Mouse (Mus musculus) spleen, adult 2 months (tissue): ENCODE results near the gene Guf1. TPM values are rescaled to one million over a fixed set of nuclear protein-coding genes. Genes with fewer than 3 reads are reported as not detected.

Experiments used
- DNase-seq, 2 experiments: peaks; one replicate each; pipeline versions ENCODE4 v3.0.0 to v3.0.0-alpha.2; 2012 to 2021; ENCODE audit warnings: low spot score in 2 of 2, low read depth in 1 of 2
- H3K27ac ChIP-seq: fragments of 200-500 bp; 2 replicates; pipeline ENCODE4 v1.5.1; 2012; ENCODE audit warnings: low read length, inconsistent platforms; ENCODE audit not compliant: insufficient read depth
- H3K27me3 ChIP-seq: fragments of 200-500 bp; 2 replicates; pipeline ENCODE4 v1.6.1; 2012; ENCODE audit warnings: mild to moderate bottlenecking, moderate library complexity, low read length, inconsistent platforms; ENCODE audit not compliant: control insufficient read depth, insufficient read depth
- H3K36me3 ChIP-seq: fragments of 200-500 bp; 2 replicates; pipeline ENCODE4 v1.6.1; 2012; ENCODE audit warnings: mild to moderate bottlenecking, low read length, inconsistent platforms; ENCODE audit not compliant: control insufficient read depth, insufficient read depth
- H3K4me1 ChIP-seq: fragments of 200-500 bp; 2 replicates; pipeline ENCODE4 v1.6.1; 2011; ENCODE audit warnings: inconsistent platforms; ENCODE audit not compliant: control insufficient read depth, insufficient read depth, insufficient read length
- H3K4me3 ChIP-seq: fragments of 200-500 bp; 2 replicates; pipeline ENCODE4 v1.5.1; 2011; ENCODE audit warnings: mild to moderate bottlenecking, inconsistent platforms; ENCODE audit not compliant: insufficient read depth, insufficient read length; ENCODE audit errors: extremely low read depth
- CTCF ChIP-seq: fragments of 200-500 bp; IDR thresholded peaks from 2 replicates; pipeline ENCODE4 v1.5.1; 2011; ENCODE audit warnings: mild to moderate bottlenecking, inconsistent platforms; ENCODE audit not compliant: insufficient read depth, insufficient read length, insufficient replicate concordance; ENCODE audit errors: extremely low read depth
- POLR2A ChIP-seq: fragments of 200-500 bp; IDR thresholded peaks from 2 replicates; pipeline ENCODE4 v1.6.1; 2011; ENCODE audit warnings: low read depth, low read length, inconsistent platforms
- WGBS: fragments of 180-500 bp; shearing (Covaris S2); methylation state at CpG from one replicate; pipeline ENCODE4 v1.1.7; 2018; 5-methylcytosine and 5-hydroxymethylcytosine counted together
- polyA plus RNA-seq: library from polyadenylated mRNA; depleted of rRNA; stranded (reverse); fragments of >200 nt; gene quantifications from 2 replicates; pipeline ENCODE4 v1.2.3, GENCODE M21; 2012; rRNA removed

Gene Guf1
- polyA plus RNA-seq, 1 experiment: 3.0 TPM

GRCm38 (mm10) chr5:69613209-69613796 lies 56.6 kb downstream of the Guf1 start:
- WGBS: 23% methylated on average over 4 of the region's 4 CpGs
- H3K36me3 ChIP-seq: no peaks in the 10 kb centered on the region
- no peak overlapping the region for H3K27ac ChIP-seq
- TF ChIP-seq POLR2A: no peak
- no peak for TF ChIP-seq CTCF
- no peak for DNase-seq
- H3K4me1 ChIP-seq: no peaks in the 10 kb centered on the region
- H3K4me3 ChIP-seq: no peak overlapping the region
- H3K27me3 ChIP-seq: no peaks in the 10 kb centered on the region

- H3K36me3 ChIP-seq: no peaks in the 10 kb centered on the region
- no peaks in the 10 kb centered on the region for H3K27me3 ChIP-seq
- no peak for DNase-seq
- H3K27ac ChIP-seq: no peak overlapping the region
- no peak for TF ChIP-seq CTCF
- TF ChIP-seq POLR2A: no peak
- WGBS: 76% methylated on average over 1 of the region's 1 CpGs
- H3K4me3 ChIP-seq: no peak overlapping the region
- no peaks in the 10 kb centered on the region for H3K4me1 ChIP-seq
Observed at GRCm38 (mm10) chr5:69620899-69621298, 64.2 kb downstream of the Guf1 start.

Other genes starting within 250 kb of the Guf1 start
- not detected in 2 replicates for gene Kctd8, start 215.2 kb upstream of the Guf1 start, polyA plus RNA-seq
- 0.06 TPM in 1 of 2 replicates, not detected in the other for gene Yipf7, start 14.3 kb upstream of the Guf1 start, polyA plus RNA-seq
- gene Gnpda2, start 35.4 kb downstream of the Guf1 start, polyA plus RNA-seq: 9.3 and 9.8 TPM in 2 replicates